Mouse (Mus musculus) stomach, embryonic 16.5 days (tissue): ENCODE results near the gene Syndig1. TPM values are rescaled to one million over a fixed set of nuclear protein-coding genes. Genes with fewer than 3 reads are reported as not detected.

Source experiments
- ATAC-seq: fragments of 200-750 bp; cut with Nextera tagmentation; 2 replicates; pipeline ENCODE4 v1.8.0; 2017; ENCODE audit warnings: moderate number of reproducible peaks, moderate TSS enrichment; ENCODE audit not compliant: insufficient read depth, low FRiP score
- H3K27ac ChIP-seq: fragments of 300-500 bp; sonication (generic); 2 replicates; pipeline ENCODE4 v1.5.1; 2014; ENCODE audit warnings: low read length
- H3K27me3 ChIP-seq: fragments of 300-500 bp; sonication (generic); 2 replicates; pipeline ENCODE4 v1.6.1; 2014; ENCODE audit warnings: low read length, control low read depth, mixed read lengths; ENCODE audit not compliant: control insufficient read depth, insufficient read depth
- H3K36me3 ChIP-seq: fragments of 300-500 bp; sonication (generic); 2 replicates; pipeline ENCODE4 v1.6.1; 2014; ENCODE audit warnings: low read length; ENCODE audit not compliant: control insufficient read depth, insufficient read depth
- H3K4me1 ChIP-seq: fragments of 300-500 bp; sonication (generic); 2 replicates; pipeline ENCODE4 v1.6.1; 2014; ENCODE audit warnings: low read length, control low read depth, mixed read lengths; ENCODE audit not compliant: control insufficient read depth, insufficient read depth
- H3K4me2 ChIP-seq: fragments of 300-500 bp; sonication (generic); 2 replicates; pipeline ENCODE4 v1.6.1; 2014; ENCODE audit warnings: low read depth, low read length, mixed read lengths
- H3K4me3 ChIP-seq: fragments of 300-500 bp; sonication (generic); replicated peaks from 2 replicates; pipeline ENCODE4 v1.5.1; 2014; ENCODE audit warnings: mild to moderate bottlenecking, low read length
- H3K9ac ChIP-seq: fragments of 300-500 bp; sonication (generic); 2 replicates; pipeline ENCODE4 v1.6.1; 2014; ENCODE audit warnings: low read length
- H3K9me3 ChIP-seq: fragments of 300-500 bp; sonication (generic); replicated peaks from 2 replicates; pipeline ENCODE4 v1.6.1; 2016; ENCODE audit warnings: low read length, control low read depth; ENCODE audit not compliant: control insufficient read depth
- WGBS: fragments of 180-500 bp; shearing (Covaris S2); extraction: QIAGEN DNeasy Blood & Tissue Kit; methylation state at CpG from one replicate; pipeline ENCODE4 v1.1.7; 2014; 5-methylcytosine and 5-hydroxymethylcytosine counted together
- polyA plus RNA-seq: library from polyadenylated mRNA; unstranded; fragments of >200 nt; fragmentation: Nextera tagmentation; extraction: Ambion mirVana; gene quantifications from 2 replicates; pipeline ENCODE4 v1.2.1, GENCODE M21; 2015

The Syndig1 gene
- polyA plus RNA-seq, 1 experiment from 2014 or later, result 12.1 TPM

GRCm38 (mm10) chr2:149982466-149982865 is 153.5 kb downstream of the Syndig1 start:
- ATAC-seq, result no peak
- no peak overlapping the region for H3K4me2 ChIP-seq
- no peak overlapping the region for H3K27ac ChIP-seq
- H3K4me1 ChIP-seq, result no peaks in the 10 kb centered on the region
- no peak overlapping the region for H3K9ac ChIP-seq
- H3K27me3 ChIP-seq, result no peaks in the 10 kb centered on the region
- H3K9me3 ChIP-seq, result no peaks in the 10 kb centered on the region
- no peaks in the 10 kb centered on the region for H3K36me3 ChIP-seq
- H3K4me3 ChIP-seq, result no peak overlapping the region

DNA sequence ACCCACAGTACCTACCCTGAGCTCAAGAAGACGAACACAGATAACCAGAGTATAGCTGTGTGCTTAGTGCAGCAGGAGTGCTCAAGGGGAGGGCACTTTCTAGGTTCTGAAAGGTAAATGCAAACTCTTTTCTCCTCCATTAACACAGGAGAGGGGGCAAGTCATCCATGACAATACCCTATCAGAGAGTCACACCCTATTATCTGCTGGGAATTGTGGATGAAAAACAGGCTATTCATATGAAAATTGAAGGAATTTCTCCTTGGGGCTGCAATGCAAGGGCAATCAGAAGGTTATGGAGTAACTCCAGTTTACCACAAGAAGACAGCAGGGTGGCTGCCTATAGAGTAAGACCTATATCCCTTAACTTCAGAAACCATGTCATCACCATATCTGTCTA is 154.1 kb downstream of the Syndig1 start:
- no peak for ATAC-seq
- H3K27me3 ChIP-seq, result no peaks in the 10 kb centered on the region
- no peaks in the 10 kb centered on the region for H3K9me3 ChIP-seq
- 66% methylated on average over 1 of the region's 1 CpGs for WGBS
- no peak overlapping the region for H3K4me3 ChIP-seq
- H3K4me1 ChIP-seq, result no peaks in the 10 kb centered on the region
- no peak overlapping the region for H3K9ac ChIP-seq
- no peaks in the 10 kb centered on the region for H3K36me3 ChIP-seq
- no peak overlapping the region for H3K27ac ChIP-seq
- H3K4me2 ChIP-seq, result no peak overlapping the region

DNA sequence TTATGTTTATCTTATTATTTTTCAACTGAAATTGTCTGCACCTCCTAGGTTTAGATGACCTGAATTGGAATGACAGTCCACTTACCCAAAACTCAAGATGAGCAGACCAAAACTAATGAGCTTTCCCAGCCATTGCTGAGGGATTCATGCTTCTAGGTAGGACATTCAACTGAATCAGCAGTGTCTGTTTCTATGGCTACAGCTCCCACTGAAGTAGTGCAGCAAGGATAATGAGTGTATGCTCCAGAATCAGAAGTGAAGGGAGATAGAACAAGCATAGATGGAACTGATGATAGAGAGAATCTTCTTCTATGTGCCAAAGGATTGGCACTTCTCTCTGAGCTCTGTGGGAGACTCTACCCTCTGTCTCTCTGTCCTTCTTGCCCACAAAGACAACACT is 158.6 kb downstream of the Syndig1 start:
- H3K27ac ChIP-seq, result no peak overlapping the region
- no peaks in the 10 kb centered on the region for H3K4me1 ChIP-seq
- no peak overlapping the region for H3K4me2 ChIP-seq
- no peak overlapping the region for H3K4me3 ChIP-seq
- no peaks in the 10 kb centered on the region for H3K27me3 ChIP-seq
- ATAC-seq, result no peak
- H3K9me3 ChIP-seq, result no peaks in the 10 kb centered on the region
- H3K36me3 ChIP-seq, result no peaks in the 10 kb centered on the region
- H3K9ac ChIP-seq, result no peak overlapping the region

DNA sequence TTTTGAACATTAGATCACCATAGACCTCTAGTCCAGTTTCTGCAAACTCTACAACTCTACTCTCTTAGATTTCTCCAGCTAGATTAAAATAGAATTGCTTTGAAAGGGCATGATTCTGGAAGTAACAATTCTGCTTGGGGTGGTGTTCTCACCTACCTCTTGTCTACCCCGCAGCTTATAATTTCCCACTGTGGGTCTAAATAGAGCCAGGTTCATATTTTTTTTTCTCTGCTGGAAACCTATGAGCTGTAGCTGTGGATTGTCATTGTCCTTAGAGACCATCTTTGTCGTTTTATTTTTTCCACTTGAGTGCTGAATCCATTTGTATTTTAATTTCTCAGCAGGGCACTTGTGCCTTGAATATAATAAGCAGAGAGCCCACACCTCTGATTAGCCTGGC is 162.5 kb downstream of the Syndig1 start:
- no peak overlapping the region for H3K4me3 ChIP-seq
- H3K27me3 ChIP-seq, result no peaks in the 10 kb centered on the region
- no peak for ATAC-seq
- no peaks in the 10 kb centered on the region for H3K4me1 ChIP-seq
- H3K36me3 ChIP-seq, result no peaks in the 10 kb centered on the region
- WGBS, result 64% methylated on average over 2 of the region's 2 CpGs
- no peak overlapping the region for H3K4me2 ChIP-seq
- no peak overlapping the region for H3K9ac ChIP-seq
- no peaks in the 10 kb centered on the region for H3K9me3 ChIP-seq
- no peak overlapping the region for H3K27ac ChIP-seq

DNA sequence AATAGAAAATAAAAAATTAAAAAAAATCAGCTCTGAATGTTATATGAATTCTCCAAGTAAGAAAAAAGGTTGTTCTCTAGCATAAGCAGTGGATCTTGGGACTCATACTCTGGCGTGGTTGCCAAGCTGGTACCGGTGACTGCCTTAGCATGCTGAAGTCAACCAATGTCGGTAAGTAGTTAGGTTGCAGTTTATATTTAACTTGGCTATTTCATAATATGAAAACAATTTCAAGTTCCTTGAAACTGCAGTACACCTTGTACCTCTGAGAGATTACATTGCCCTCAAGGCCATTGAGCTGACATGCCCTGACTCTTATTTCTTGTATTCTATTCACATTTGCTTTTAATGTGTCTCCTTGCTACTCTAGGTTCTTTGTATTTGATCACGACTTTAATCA is 163.9 kb downstream of the Syndig1 start:
- Histone ChIP-seq H3K36me3 (no peaks in the 10 kb centered on the region), H3K27me3 (no peaks in the 10 kb centered on the region), H3K4me1 (0 out of 2 replicates have a peak, but pooled peaks cover 4% of the 10 kb centered on the region), H3K9me3 (no peaks in the 10 kb centered on the region), H3K9ac (no peak overlapping the region), H3K4me3 (no peak overlapping the region), H3K27ac (no peak overlapping the region), H3K4me2 (no peak overlapping the region)
- no peak for ATAC-seq
- WGBS, result 89% methylated on average over 4 of the region's 4 CpGs

- H3K9ac ChIP-seq, result no peak overlapping the region
- no peak overlapping the region for H3K4me3 ChIP-seq
- no peak overlapping the region for H3K27ac ChIP-seq
- 65% methylated on average over 5 of the region's 5 CpGs for WGBS
- H3K4me1 ChIP-seq, result peaks cover 11% of the 10 kb centered on the region; the same call in 1 of the 2 replicates
- no peaks in the 10 kb centered on the region for H3K36me3 ChIP-seq
- ATAC-seq, result no peak
- no peaks in the 10 kb centered on the region for H3K27me3 ChIP-seq
- no peaks in the 10 kb centered on the region for H3K9me3 ChIP-seq
- no peak overlapping the region for H3K4me2 ChIP-seq
Measured at GRCm38 (mm10) chr2:149996382-149996964, 167.5 kb downstream of the Syndig1 start.

DNA sequence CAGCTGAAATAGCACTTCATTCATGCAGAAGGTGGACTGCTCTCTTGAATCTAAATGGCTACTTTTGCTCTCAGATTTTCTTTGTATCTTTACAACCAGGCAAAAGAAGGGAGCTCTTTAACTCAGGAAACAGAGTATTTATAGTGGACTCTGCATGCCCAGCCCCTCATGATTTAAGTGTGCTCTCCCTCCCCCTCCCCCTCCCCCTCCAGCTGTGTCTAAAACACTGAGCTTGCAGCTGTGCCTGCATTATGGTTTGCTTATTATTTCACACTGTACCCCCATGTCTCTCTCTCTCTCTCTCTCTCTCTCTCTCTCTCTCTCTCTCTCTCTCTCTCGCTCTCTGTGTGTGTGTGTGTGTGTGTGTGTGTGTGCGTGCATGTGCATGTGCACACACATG is 168.6 kb downstream of the Syndig1 start:
- Histone ChIP-seq H3K36me3 (no peaks in the 10 kb centered on the region), H3K4me1 (peaks cover 11% of the 10 kb centered on the region; the same call in 1 of the 2 replicates), H3K4me2 (no peak overlapping the region), H3K9me3 (no peaks in the 10 kb centered on the region), H3K27ac (no peak overlapping the region), H3K4me3 (no peak overlapping the region), H3K9ac (no peak overlapping the region), H3K27me3 (no peaks in the 10 kb centered on the region)
- 61% methylated on average over 2 of the region's 2 CpGs for WGBS
- no peak for ATAC-seq

DNA sequence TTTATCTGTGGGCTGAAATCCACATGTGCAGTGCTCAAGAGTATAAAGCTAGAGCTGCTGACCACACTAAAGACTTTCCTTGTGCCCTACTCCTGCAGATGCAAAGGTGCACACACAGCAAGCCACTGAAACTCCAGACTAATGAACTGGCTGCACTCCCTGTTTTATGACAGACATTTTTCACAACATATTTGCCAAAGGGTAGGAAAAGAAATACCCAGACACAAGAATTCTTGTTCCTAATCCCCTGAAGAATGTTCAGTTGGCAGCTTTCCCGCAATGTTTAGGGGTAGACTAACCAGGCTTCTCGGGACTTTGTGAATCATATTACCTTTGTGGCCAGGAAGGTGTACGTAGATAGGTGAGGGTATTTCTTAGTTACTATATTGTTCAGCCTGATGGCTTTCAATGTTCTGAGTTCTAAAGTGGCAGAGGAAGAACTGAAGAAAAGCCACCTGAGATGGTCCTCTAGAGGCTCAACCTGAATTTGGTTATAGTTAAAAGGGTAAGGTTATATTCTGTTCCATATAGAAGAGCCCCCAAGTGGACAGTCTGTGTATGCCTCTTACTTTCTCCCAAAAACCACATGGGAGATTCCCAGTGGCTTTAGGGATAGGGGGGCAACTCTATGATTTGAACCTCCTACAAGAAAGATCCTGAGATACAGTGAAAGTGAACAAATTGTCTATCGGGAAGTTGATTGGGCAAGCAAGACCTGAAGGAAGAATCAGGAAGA is 169.5 kb downstream of the Syndig1 start:
- no peak for ATAC-seq
- no peaks in the 10 kb centered on the region for H3K36me3 ChIP-seq
- no peak overlapping the region for H3K27ac ChIP-seq
- no peak overlapping the region for H3K9ac ChIP-seq
- H3K4me1 ChIP-seq, result peaks cover 11% of the 10 kb centered on the region; the same call in 1 of the 2 replicates
- no peaks in the 10 kb centered on the region for H3K27me3 ChIP-seq
- 56% methylated on average over 4 of the region's 4 CpGs for WGBS
- H3K4me2 ChIP-seq, result no peak overlapping the region
- no peak overlapping the region for H3K4me3 ChIP-seq
- H3K9me3 ChIP-seq, result no peaks in the 10 kb centered on the region

GRCm38 (mm10) chr2:150000564-150000963 is 171.6 kb downstream of the Syndig1 start:
- no peak overlapping the region for H3K4me3 ChIP-seq
- ATAC-seq, result no peak
- no peak overlapping the region for H3K9ac ChIP-seq
- no peak overlapping the region for H3K4me2 ChIP-seq
- no peaks in the 10 kb centered on the region for H3K27me3 ChIP-seq
- H3K9me3 ChIP-seq, result no peaks in the 10 kb centered on the region
- H3K36me3 ChIP-seq, result no peaks in the 10 kb centered on the region
- H3K27ac ChIP-seq, result no peak overlapping the region
- peaks cover 11% of the 10 kb centered on the region; the same call in 1 of the 2 replicates for H3K4me1 ChIP-seq
- 59% methylated on average over 2 of the region's 2 CpGs for WGBS
